Mouse (Mus musculus) frontal cortex, postnatal 36 days (tissue): Measurements from ENCODE around the gene Hps4.
"Not testable (repeated sequence)": the region's sequence is repeated elsewhere in the genome, so short reads cannot be mapped to it uniquely, and the experiment has no call there.

ENCODE experiments used
- DNase-seq, 2 experiments: peaks; one replicate each; pipeline ENCODE4 v3.0.0; 2022; ENCODE audit warnings: low spot score in 2 of 2

Hps4 gene

DNA sequence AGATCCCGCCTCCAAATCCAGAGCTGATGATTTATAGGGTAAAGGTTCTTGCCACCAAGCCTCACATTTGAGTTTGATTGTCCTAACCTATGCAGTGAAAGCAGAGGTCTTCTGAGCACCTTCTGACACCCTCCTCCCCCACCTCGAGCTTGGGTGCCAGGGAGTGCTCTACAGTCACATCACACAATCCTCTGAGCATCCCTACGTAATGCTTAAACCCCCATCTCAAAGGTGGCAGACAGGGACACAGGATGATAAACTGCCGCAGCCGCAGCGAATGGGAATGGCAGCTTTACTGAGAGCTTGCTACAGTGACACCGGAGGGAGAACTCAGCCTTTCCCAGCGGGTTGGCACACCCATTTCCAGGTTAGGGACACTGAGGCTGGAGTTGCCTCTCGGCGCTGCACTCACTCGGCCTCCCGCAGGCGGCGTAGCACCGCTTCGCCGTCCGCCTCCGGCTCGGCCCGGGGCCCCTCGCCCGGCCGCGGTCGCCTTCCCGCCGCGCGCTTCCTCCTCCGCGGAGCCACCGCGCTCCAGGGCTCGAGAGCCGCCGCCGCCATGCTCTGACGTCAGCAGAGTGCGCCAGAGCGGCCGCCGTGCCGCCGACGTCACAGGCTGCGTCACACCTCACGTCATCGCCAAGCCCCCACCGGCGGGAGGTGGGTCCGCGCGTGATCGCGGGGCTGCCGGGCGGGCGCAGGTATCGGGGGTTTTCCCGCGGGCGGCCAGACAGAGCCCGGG is at the start of gene Hps4, which contains the start of gene Srrd:
TSS of gene Hps4 (plus strand) at position 621 of the 742 bp plus-strand sequence.
TSS of gene Srrd (minus strand) at position 578 of the 742 bp plus-strand sequence.
- peak; percentile 90 for DNase-seq

DNA sequence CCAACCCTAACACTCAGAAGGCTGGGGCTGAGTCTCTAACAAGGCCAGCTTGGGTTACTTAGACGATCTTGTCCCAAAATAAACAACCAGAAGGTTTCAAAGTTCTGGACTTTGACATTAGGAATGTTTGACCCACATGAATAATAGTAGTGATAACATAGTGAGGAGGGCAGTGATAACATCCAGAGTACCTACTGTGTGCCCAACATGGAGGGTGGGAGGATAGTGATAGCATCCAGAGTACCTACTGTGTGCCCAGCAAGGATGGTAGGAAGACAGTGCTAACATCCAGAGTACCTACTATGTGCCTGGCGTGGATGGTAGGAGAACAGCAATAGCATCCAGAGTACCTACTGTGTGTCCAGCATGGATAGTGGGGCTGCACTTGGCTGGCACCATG is 49.1 kb upstream of the Hps4 start:
- no peak for DNase-seq

DNA sequence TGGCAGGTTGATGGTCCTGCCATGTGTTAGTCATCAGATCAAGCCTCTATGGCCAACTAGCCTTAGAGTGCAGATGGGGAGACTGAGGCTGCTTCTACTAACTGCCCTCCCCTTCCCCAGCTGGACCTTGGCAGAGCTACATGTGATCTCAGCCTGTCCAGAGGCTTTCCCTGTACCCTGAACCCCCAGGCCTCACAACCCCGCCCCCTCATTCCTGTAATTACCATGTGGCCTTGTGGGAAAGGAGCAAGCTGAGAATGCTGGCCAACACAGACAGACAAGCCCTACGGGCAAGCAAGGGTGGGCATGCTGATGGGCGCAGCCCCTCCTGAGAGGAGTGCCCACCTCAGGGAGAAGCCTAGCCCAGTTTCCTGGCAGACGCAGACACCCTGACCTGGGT is 48.2 kb upstream of the Hps4 start:
- DNase-seq, result no peak

DNA sequence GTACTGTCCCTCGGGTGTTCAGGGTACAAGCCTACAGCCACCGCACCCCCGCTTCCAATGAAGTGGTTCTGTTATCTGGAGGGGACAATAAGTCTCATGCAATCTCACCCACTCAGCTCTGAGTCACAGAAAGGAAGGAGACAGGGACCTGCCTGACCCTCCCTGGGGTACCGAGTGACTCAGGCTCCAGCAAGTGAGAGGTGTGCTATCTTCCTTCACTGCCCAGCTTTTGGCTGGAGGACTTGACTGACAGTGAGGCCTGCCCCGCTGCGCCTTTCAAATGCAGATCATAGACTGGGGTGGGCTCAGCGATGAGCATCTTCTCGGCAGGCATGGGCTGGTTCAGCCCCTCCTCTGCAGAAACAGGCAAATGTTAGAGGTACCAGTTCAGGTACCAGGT is 47.7 kb upstream of the Hps4 start:
- DNase-seq, result no peak

DNA sequence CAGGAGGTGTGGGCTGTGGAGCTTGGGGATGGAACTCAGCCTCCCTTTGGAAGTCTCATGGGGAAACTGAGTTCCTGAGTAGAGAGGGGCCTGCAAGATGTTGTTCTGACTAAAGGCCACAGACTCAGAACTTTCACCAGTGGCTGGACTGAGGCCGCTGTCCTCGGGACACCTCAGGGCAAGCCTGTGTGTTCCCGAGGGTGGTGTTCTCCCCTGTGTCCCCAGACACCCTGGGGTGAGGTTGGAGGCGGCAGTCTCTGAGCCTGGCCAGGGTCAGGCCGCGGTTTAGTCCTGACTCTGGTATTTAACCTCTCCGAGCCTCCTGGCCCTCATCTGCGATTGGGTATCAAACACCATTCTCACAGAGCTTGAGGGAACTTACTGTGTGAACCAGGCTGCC is 47.3 kb upstream of the Hps4 start:
- no peak for DNase-seq

DNA sequence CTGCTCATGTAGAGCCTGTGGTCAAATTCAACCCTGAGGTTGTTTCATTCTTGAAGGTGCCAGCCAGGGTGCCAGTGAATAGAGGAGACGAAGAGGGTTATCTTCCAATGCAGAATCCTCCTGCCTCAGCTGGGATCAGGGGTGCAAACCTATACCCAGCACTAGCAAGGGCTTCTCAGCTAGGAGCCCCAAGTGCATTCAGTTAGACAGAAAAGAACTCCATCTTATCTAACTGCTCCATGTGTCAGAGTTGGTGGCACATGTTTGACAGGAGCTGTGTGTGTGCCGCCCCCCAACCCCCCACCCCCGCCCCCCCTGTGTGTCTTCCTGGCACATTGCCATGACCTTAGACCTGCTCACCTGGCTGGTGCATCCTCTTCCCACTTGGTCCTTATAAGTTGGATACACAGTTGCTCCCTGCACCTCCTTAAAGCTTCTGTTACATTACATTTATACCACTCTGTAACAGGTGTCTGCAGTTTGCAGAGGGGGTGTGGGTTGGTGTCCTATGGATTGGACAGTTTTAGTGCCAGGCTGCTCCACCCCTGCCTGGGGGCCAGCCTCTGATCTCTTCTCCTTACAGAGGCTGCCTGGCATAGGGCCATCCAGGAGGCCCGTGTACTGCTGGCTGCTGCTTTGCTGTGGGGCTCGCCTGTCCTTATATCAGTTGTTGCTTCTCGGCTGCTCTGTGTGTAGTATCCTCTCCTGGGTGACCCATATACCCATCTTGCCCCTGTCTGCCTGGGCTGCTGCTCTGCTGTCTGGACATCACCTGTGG is 46.3 kb upstream of the Hps4 start:
- no peak for DNase-seq

DNA sequence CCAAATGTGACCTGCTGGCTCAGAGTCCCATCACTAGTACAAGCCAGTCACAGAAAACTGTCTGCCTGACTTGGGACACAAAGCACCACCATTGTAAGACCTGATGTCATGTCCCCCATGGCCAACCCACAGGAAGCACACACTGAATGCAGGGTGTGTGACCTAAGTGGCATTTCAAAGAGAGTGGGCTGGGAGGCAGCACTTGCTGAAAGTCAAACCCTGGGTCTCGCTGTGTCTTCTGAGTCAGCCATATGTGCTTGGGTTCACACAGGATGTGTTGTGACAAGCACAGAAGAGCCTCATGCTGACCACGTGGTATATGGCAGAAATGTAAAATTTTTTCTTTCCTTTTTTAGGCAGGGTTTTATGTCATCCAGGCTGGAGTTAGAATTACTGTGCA is 45.6 kb upstream of the Hps4 start:
- no peak for DNase-seq

DNA sequence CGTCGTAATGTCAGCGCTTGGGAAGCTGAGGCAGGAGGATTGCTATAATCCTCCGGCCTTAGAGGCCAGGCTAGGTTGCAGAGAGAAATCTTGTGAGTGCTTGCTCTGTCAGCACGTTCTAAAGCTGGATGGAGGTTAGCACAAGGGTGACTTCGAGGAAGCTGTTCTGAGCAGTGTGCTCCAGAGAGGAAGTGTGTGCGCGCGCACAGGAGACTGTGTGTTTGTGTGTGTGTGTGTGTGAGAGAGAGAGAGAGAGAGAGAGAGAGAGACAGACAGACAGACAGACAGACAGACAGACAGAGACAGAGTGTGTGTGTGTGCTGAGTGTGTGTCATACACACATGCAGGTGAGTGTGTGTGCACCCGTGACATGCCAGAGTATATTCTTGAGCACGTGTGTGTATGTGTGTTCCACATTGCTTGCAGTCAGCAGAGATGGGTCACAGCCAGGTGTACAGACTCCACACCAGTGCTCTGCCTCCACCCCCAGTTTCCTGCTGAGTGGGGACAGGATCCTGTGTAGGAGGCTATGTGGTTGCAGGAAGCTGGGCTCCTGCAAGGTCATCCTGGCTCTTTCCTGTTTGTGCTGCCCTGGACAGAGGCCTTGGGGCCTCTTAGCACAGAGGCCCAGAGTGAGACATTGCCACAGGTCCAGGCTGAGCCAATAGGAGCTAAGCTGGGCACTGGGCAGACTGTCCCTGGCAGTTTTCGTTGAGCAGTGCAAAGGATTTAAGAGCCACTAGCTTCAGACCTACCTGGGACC is 44.5 kb upstream of the Hps4 start:
- no peak for DNase-seq

DNA sequence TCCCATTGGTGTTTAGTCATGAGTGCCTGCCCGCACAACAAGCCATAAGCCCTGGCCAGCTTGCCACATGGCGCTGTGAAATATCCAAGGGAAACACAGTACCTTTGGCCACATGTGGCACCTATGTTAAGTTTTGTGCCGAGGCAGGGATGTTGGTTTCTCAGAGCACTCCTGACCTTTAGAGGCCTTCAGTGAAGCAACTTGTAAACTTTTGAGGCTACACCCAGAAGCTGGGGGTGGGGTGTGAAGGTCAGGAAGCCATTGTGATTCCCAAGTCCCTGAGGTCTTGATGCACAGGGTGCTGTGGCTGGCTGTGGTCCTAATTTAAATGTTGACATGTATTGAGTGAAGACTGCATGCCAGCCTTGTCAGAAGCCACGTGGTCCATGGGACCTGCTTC is 43.5 kb upstream of the Hps4 start:
- DNase-seq, result no peak

DNA sequence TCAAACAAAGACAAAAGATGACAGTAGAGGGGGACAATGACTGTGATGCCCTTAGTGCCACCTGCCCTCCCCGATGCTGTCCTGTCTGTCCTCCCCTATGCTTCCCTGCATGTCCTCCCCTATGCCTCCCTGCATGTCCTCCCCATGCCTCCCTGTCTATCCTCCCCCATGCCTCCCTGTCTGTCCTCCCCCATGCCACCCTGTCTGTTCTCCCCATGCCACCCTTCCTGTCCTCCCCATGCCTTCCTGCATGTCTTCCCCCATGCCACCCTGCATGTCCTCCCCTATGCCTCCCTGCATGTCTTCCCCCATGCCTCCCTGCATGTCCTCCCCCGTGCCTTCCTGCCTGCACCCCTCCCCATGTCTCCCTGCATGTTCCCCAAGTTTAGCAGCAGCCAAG is 42.8 kb upstream of the Hps4 start:
- no peak for DNase-seq

DNA sequence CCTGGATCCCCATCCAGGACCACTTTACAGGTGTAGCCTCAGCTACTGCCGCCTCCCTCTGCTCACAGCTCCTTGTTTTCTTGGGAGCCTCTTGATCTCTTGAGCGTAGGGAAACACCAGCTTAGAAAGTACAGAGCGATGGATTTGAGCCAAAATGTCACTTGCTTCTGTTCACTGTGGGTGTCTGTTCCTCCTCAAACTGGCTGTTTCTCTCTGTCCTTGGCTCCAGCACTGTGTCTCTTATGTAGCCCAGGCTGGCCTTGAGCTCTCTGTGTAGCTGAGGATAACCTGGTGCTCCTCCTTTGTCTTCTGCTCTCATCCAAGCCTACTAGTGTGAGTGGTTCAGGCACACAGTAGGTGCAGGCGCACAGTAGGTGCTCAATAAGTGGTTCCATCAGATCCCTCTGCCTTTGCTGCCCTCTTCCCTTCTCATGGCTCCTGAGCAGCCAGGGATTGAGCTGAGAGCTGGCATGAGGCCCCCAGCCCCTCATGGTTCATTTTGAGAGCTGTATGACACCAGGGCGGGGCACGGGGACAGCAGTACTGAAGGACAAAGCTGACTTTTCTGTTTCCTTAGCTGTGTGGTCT is 42.1 kb upstream of the Hps4 start:
- DNase-seq, result no peak

DNA sequence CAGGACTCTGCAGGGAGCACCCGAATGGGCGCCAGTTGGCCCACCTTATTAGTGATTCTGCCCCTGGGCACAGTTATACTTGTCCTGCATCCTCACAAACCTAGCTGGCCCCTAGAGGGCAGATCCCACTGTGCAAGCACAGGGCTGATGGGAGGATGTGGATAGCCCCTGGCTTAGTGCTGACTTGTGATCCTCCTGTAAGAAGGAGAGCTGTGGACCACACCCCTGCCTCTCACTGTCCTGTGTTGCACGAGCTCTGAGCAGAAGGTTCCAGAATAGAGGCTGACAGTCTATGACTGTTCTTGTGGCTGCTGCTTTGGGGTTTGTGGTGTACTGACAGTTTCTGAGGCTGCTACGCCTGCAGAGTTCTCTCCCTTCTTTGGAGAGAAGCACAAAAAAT is 41.2 kb upstream of the Hps4 start:
- DNase-seq, result no peak

DNA sequence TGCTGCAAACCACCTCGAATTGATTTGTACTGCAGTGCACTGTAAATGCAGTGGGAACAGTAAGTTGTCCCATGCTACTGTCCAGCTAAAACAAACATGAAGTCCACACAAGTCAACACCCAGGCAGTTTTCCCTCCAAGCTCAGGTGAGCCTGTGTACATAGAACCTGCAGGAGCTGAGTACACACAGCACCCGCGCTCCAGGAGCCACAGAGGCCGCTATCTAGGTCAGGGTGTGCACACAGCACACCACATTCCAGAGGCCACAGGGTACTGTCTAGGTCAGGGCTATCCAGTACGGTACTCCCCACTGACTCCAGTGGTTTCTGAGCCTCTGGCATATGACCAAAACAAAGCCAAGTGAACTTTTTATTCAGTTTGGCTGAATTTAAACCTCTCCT is 40.6 kb upstream of the Hps4 start:
- no peak for DNase-seq

DNA sequence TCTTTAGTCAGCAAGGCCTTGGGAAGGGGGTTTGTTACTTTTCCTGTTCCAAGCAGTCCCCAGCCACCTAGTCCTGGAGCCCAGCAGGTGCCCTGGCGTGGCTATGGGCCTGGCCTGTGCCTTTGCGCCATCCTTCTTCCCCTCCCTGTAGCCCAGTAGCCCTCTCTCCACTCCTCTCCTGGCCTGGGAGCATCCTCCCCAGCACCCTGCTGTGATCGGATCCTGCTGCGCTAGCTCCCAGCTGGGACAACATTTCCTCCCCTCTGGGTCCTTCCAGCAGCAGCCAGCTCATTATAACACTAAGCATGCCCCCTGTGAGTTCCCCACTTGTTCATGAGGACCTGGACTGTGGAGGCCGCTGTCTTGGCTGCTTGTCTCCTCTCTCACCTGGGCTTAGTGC is 37.0 kb upstream of the Hps4 start:
- DNase-seq, result no peak

DNA sequence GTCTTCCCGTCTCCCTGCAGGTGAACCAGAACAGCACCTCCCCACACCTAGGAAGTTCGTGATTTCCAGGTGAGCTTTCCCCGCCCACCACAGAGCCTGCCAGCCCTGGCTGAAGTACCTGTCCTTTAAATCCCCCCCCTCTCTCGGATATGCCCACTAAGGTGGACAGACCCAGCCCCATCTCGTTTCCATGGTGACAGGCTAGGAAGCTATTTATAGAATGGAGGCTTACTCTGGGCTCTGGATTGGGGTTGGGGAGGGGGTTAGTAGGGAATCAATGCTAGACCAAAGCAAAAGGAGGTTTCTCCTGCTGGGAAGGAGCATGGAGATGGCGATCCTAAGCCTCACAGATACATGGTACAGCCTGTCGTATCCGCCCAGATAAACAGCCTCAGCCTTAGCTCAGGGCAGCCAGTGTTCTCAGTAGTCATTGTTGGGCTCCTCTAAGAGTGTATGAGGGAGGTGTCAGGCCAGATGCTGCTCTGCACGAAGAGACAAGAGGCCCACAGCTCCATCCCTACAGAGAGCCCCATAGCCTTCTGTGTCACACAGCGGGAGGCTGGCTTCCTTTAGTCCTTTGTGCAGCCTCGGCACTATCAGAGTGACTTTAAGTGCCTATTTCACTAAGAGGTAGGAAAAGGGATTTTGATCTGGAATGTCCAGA is 29.5 kb upstream of the Hps4 start:
- DNase-seq, result no peak

DNA sequence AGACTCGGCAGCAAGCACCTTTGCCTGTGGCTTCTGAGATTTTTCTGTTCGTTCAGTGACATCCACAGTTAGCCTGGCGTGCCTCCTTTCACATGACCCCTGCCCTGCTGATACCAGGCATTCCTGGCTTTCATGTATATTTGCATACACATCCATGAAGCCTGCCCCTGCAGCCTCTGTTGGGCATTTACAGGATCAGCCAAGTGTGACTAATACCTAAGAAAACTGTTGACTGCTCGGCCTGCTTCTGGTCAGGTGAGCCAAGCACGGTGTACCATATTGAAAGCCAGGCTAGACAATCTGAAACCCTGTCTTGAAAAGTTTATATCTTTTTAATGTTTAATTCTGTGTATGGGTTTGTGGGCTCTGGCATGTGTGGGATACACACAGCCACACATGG is 26.4 kb upstream of the Hps4 start:
- no peak for DNase-seq

DNA sequence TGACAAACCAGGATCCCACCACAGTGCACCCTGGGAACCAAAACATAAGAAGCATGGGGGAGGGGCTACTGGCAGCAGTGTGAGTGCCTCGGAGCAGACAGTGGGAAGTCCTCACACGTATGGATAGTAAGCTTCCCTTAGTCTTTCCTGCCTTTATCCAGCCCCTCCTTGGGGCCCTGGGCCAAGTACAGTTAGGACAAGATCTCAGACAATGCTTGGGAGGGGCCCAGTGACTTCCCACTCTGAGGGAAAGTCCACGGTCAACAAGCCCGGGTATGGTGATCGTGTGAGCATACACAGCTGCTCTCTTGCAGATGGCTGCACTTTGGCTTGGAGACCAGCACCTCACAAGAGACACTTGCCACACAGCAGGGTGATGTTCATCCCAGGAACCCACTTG is 25.6 kb upstream of the Hps4 start:
- DNase-seq, result no peak

DNA sequence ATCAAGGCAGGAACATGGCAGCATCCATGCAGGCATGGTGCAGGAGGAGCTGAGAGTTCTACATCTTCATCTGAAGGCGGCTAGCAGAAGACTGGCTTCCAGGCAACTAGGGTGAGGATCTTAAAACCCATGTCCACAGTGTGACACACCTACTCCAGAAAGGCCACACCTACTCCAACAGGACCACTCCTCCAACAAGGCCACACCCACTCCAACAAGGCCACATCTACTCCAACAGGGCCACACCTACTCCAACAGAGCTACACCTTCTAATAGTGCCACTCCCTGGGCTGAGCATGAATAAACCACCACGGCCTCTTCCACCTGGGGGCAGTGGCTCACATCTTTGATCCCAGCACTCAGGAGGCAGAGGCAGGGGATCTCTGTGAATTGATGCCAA is 23.5 kb upstream of the Hps4 start:
- not testable (repeated sequence) for DNase-seq

DNA sequence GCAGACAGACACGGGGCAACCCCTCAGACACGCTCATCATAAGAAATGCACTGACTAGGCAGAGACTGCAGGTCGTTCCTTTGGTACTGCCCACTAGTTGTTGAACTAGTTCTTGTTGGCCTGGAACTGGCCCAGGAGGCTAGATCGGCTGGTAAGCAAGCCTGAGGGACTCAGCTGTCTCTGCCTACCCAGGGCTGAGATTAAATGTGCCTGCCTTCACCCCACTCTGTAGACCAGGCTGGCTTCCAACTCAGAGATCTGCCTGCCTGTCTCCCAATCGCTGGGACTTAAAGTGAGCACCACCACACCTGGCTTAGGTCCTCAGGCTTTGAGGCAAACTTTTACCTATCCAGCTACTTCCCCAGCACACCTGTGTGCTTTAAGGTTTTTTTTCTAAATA is 22.5 kb upstream of the Hps4 start:
- DNase-seq, result peak in 1 of 2 experiments; percentile 39

DNA sequence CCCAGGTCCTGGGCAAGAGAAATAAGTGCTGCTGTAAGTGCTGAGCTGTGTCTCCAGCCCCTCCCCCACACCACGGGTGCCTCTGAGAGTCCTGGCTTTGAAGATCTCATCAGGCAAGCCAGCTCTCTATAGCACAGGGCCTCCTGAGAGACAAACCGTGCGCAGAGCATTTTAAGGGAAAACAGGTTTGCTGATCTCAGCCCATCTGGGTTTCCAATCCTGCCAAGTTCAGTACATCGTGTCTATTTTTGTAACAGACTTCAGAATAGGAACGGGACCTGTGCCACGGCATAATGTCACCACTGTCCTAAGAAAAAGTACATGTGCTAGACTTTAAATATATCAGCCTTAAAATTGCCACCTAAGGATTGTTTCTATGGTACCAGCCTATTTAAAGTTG is 21.9 kb upstream of the Hps4 start:
- DNase-seq, result peak; percentile 78 to 95

DNA sequence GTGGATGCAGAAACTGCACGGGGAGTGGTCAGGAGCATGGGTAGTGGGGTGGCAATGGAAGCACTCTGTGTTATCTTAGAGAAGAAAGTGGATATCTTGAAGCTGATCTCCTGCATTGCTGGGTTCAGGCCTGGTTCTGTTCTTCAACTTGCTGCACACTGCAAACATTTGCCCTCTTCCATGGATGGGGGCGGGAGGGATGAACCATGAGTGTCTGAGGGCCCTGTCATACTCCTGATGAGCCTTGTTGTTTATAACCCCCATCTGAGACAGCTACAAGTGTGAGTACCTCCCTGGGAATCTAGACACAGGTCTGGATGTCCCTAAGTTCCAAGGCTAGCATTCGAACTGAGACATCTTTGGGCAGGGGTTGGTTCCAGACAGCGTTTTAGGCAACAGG is 21.5 kb upstream of the Hps4 start:
- no peak for DNase-seq

DNA sequence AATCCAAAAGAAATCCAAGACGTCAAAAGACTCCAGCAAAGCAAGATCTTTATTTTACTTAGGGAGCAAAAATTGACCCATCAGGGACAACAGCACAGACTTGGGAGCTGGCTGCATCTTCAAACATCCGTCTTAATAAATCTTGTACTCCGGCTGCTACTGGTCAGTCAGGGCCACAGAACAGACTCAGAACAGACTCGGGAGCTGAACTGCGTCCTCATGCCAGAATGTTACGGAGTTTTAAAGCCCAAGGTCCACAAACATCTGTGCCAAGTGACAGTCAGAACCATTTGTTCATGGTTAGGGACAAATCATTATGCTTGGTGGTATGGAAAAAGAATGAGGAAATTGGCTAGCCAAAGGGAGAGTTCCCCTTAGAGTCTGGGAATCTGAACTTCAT is 19.6 kb upstream of the Hps4 start:
- DNase-seq, result no peak
